Mouse (Mus musculus) forebrain, embryonic 14.5 days (tissue): ENCODE results near the gene Anxa8. TPM values are rescaled to one million over a fixed set of nuclear protein-coding genes. Genes with fewer than 3 reads are reported as not detected.

Experiments
- ATAC-seq: fragments of 200-750 bp; cut with Nextera tagmentation; 2 replicates; pipeline ENCODE4 v1.8.0; 2017; ENCODE audit warnings: mild to moderate bottlenecking, moderate library complexity
- DNase-seq: peaks from one replicate; pipeline ENCODE4 v3.0.0-alpha.2; 2015; ENCODE audit warnings: low spot score
- H3K27ac ChIP-seq: fragments of 300-500 bp; sonication (generic); 2 replicates; pipeline ENCODE4 v1.5.1; 2014; ENCODE audit warnings: low read depth, mild to moderate bottlenecking, control low read depth, low read length, moderate library complexity
- H3K27me3 ChIP-seq: fragments of 300-500 bp; sonication (generic); replicated peaks from 2 replicates; pipeline ENCODE4 v1.6.1; 2014; ENCODE audit warnings: low read length, control low read depth, mixed read lengths; ENCODE audit not compliant: control insufficient read depth, insufficient read depth
- H3K36me3 ChIP-seq: fragments of 300-500 bp; sonication (generic); 2 replicates; pipeline ENCODE4 v1.6.1; 2014; ENCODE audit warnings: low read length, control low read depth; ENCODE audit not compliant: control insufficient read depth, insufficient read depth
- H3K4me1 ChIP-seq: fragments of 300-500 bp; sonication (generic); 2 replicates; pipeline ENCODE4 v1.6.1; 2014; ENCODE audit warnings: antibody characterized with exemption, low read length, control low read depth; ENCODE audit not compliant: control insufficient read depth, insufficient read depth
- H3K4me2 ChIP-seq: fragments of 300-500 bp; sonication (generic); 2 replicates; pipeline ENCODE4 v1.6.1; 2014; ENCODE audit warnings: mild to moderate bottlenecking, control low read depth, low read length
- H3K4me3 ChIP-seq: fragments of 300-500 bp; sonication (generic); 2 replicates; pipeline ENCODE4 v1.5.1; 2014; ENCODE audit warnings: low read depth, low read length, control low read depth
- H3K9ac ChIP-seq: fragments of 300-500 bp; sonication (generic); 2 replicates; pipeline ENCODE4 v1.6.1; 2014; ENCODE audit warnings: mild to moderate bottlenecking, low read length, control low read depth, moderate library complexity
- H3K9me3 ChIP-seq: fragments of 300-500 bp; sonication (generic); replicated peaks from 2 replicates; pipeline ENCODE4 v1.6.1; 2016; ENCODE audit warnings: low read length, control low read depth, mixed read lengths; ENCODE audit not compliant: control insufficient read depth
- WGBS: fragments of 180-500 bp; shearing (Covaris S2); extraction: QIAGEN DNeasy Blood & Tissue Kit; methylation state at CpG from one replicate; pipeline ENCODE4 v1.1.7; 2014; 5-methylcytosine and 5-hydroxymethylcytosine counted together
- polyA plus RNA-seq: library from polyadenylated mRNA; unstranded; fragments of >200 nt; fragmentation: Nextera tagmentation; extraction: Ambion mirVana; gene quantifications from 2 replicates; pipeline ENCODE4 v1.2.1, GENCODE M21; 2014

Gene Anxa8
- polyA plus RNA-seq, 1 experiment from 2014 or later = not detected

GRCm38 (mm10) chr14:34080321-34080997 is 5.3 kb upstream of the Anxa8 start:
- no peaks in the 10 kb centered on the region for H3K9me3 ChIP-seq
- peak; percentile 84 for ATAC-seq
- H3K27ac ChIP-seq = no peak overlapping the region
- peak; percentile 94 for DNase-seq
- H3K9ac ChIP-seq = no peak overlapping the region
- 8% methylated on average over 11 of the region's 11 CpGs for WGBS
- H3K27me3 ChIP-seq = no peaks in the 10 kb centered on the region
- H3K4me3 ChIP-seq = no peak overlapping the region
- H3K4me2 ChIP-seq = no peak overlapping the region
- H3K4me1 ChIP-seq = no peaks in the 10 kb centered on the region
- no peaks in the 10 kb centered on the region for H3K36me3 ChIP-seq

GRCm38 (mm10) chr14:34086806-34087205 is 1.0 kb downstream of the Anxa8 start:
- 78% methylated on average over 3 of the region's 4 CpGs for WGBS
- H3K27me3 ChIP-seq = no peaks in the 10 kb centered on the region
- H3K9me3 ChIP-seq = no peaks in the 10 kb centered on the region
- H3K9ac ChIP-seq = no peak overlapping the region
- no peak overlapping the region for H3K4me3 ChIP-seq
- H3K4me1 ChIP-seq = no peaks in the 10 kb centered on the region
- ATAC-seq (no peak), DNase-seq (no peak)
- H3K27ac ChIP-seq = no peak overlapping the region
- H3K4me2 ChIP-seq = no peak overlapping the region
- no peaks in the 10 kb centered on the region for H3K36me3 ChIP-seq

GRCm38 (mm10) chr14:34087856-34088398 is 2.1 kb downstream of the Anxa8 start:
- no peak for DNase-seq
- Histone ChIP-seq H3K4me1 (no peaks in the 10 kb centered on the region), H3K27me3 (no peaks in the 10 kb centered on the region), H3K4me2 (no peak overlapping the region), H3K9ac (no peak overlapping the region), H3K9me3 (no peaks in the 10 kb centered on the region), H3K36me3 (no peaks in the 10 kb centered on the region), H3K4me3 (no peak overlapping the region), H3K27ac (no peak overlapping the region)
- WGBS = 74% methylated on average over 2 of the region's 2 CpGs
- ATAC-seq = no peak

- Histone ChIP-seq H3K27ac (no peak overlapping the region), H3K9ac (no peak overlapping the region), H3K9me3 (no peaks in the 10 kb centered on the region), H3K4me1 (no peaks in the 10 kb centered on the region), H3K4me3 (no peak overlapping the region), H3K27me3 (no peaks in the 10 kb centered on the region), H3K4me2 (no peak overlapping the region), H3K36me3 (no peaks in the 10 kb centered on the region)
- ATAC-seq (no peak), DNase-seq (no peak)
- WGBS = 89% methylated on average over 8 of the region's 8 CpGs
Observed at GRCm38 (mm10) chr14:34089796-34090195, 4.0 kb downstream of the Anxa8 start.

GRCm38 (mm10) chr14:34091475-34091874 is 5.7 kb downstream of the Anxa8 start:
- WGBS = 92% methylated on average over 5 of the region's 5 CpGs
- Histone ChIP-seq H3K9me3 (no peaks in the 10 kb centered on the region), H3K4me1 (no peaks in the 10 kb centered on the region), H3K27me3 (no peaks in the 10 kb centered on the region), H3K27ac (no peak overlapping the region), H3K9ac (no peak overlapping the region), H3K4me3 (no peak overlapping the region), H3K4me2 (no peak overlapping the region), H3K36me3 (no peaks in the 10 kb centered on the region)
- ATAC-seq = no peak
- DNase-seq = no peak

- ATAC-seq (no peak), DNase-seq (no peak)
- Histone ChIP-seq H3K36me3 (no peaks in the 10 kb centered on the region), H3K27ac (no peak overlapping the region), H3K4me3 (no peak overlapping the region), H3K4me1 (no peaks in the 10 kb centered on the region), H3K9me3 (no peaks in the 10 kb centered on the region), H3K4me2 (no peak overlapping the region), H3K27me3 (no peaks in the 10 kb centered on the region), H3K9ac (no peak overlapping the region)
- WGBS = 100% methylated on average over 1 of the region's 1 CpGs
Observed at GRCm38 (mm10) chr14:34092856-34093255, 7.1 kb downstream of the Anxa8 start.

- DNase-seq = no peak
- H3K4me2 ChIP-seq = no peak overlapping the region
- 73% methylated on average over 5 of the region's 5 CpGs for WGBS
- H3K27me3 ChIP-seq = no peaks in the 10 kb centered on the region
- no peaks in the 10 kb centered on the region for H3K4me1 ChIP-seq
- ATAC-seq = no peak
- no peak overlapping the region for H3K27ac ChIP-seq
- no peaks in the 10 kb centered on the region for H3K9me3 ChIP-seq
- H3K4me3 ChIP-seq = no peak overlapping the region
- H3K36me3 ChIP-seq = no peaks in the 10 kb centered on the region
- no peak overlapping the region for H3K9ac ChIP-seq
Observed at GRCm38 (mm10) chr14:34096161-34096560, 10.4 kb downstream of the Anxa8 start.

- no peaks in the 10 kb centered on the region for H3K9me3 ChIP-seq
- no peak within 1 kb of the TSS for H3K27ac ChIP-seq
- H3K9ac ChIP-seq = no peak within 1 kb of the TSS
- H3K36me3 ChIP-seq = no peaks in the 10 kb centered on the region
- H3K4me1 ChIP-seq = no peaks in the 10 kb centered on the region
- H3K4me2 ChIP-seq = no peak within 1 kb of the TSS
- H3K4me3 ChIP-seq = no peak within 1 kb of the TSS
- peak; percentile 9 for DNase-seq
- no peaks in the 10 kb centered on the region for H3K27me3 ChIP-seq
- WGBS = 87% methylated on average over 5 of the region's 5 CpGs
- no peak for ATAC-seq
Observed at GRCm38 (mm10) chr14:34102601-34103000, 16.8 kb downstream of the Anxa8 start, which contains the start of gene A630023A22Rik. TSS of gene A630023A22Rik (minus strand) at chr14:34102754.

GRCm38 (mm10) chr14:34103855-34104254 is 18.1 kb downstream of the Anxa8 start:
- H3K9me3 ChIP-seq = no peaks in the 10 kb centered on the region
- H3K9ac ChIP-seq = no peak overlapping the region
- WGBS = 85% methylated on average over 3 of the region's 3 CpGs
- no peak overlapping the region for H3K4me2 ChIP-seq
- H3K4me1 ChIP-seq = no peaks in the 10 kb centered on the region
- DNase-seq = no peak
- no peaks in the 10 kb centered on the region for H3K36me3 ChIP-seq
- no peak overlapping the region for H3K4me3 ChIP-seq
- H3K27ac ChIP-seq = no peak overlapping the region
- ATAC-seq = no peak
- H3K27me3 ChIP-seq = no peaks in the 10 kb centered on the region
